Mouse (Mus musculus) spleen, adult 2 months (tissue): ENCODE results near the gene Ptpro. TPM values are rescaled to one million over a fixed set of nuclear protein-coding genes. Genes with fewer than 3 reads are reported as not detected.

Source experiments
- DNase-seq, 2 experiments: peaks; one replicate each; pipeline versions ENCODE4 v3.0.0 to v3.0.0-alpha.2; 2012 to 2021; ENCODE audit warnings: low spot score in 2 of 2, low read depth in 1 of 2
- H3K27ac ChIP-seq: fragments of 200-500 bp; 2 replicates; pipeline ENCODE4 v1.5.1; 2012; ENCODE audit warnings: low read length, inconsistent platforms; ENCODE audit not compliant: insufficient read depth
- H3K27me3 ChIP-seq: fragments of 200-500 bp; 2 replicates; pipeline ENCODE4 v1.6.1; 2012; ENCODE audit warnings: mild to moderate bottlenecking, moderate library complexity, low read length, inconsistent platforms; ENCODE audit not compliant: control insufficient read depth, insufficient read depth
- H3K36me3 ChIP-seq: fragments of 200-500 bp; 2 replicates; pipeline ENCODE4 v1.6.1; 2012; ENCODE audit warnings: mild to moderate bottlenecking, low read length, inconsistent platforms; ENCODE audit not compliant: control insufficient read depth, insufficient read depth
- H3K4me1 ChIP-seq: fragments of 200-500 bp; 2 replicates; pipeline ENCODE4 v1.6.1; 2011; ENCODE audit warnings: inconsistent platforms; ENCODE audit not compliant: control insufficient read depth, insufficient read depth, insufficient read length
- H3K4me3 ChIP-seq: fragments of 200-500 bp; 2 replicates; pipeline ENCODE4 v1.5.1; 2011; ENCODE audit warnings: mild to moderate bottlenecking, inconsistent platforms; ENCODE audit not compliant: insufficient read depth, insufficient read length; ENCODE audit errors: extremely low read depth
- CTCF ChIP-seq: fragments of 200-500 bp; IDR thresholded peaks from 2 replicates; pipeline ENCODE4 v1.5.1; 2011; ENCODE audit warnings: mild to moderate bottlenecking, inconsistent platforms; ENCODE audit not compliant: insufficient read depth, insufficient read length, insufficient replicate concordance; ENCODE audit errors: extremely low read depth
- POLR2A ChIP-seq: fragments of 200-500 bp; IDR thresholded peaks from 2 replicates; pipeline ENCODE4 v1.6.1; 2011; ENCODE audit warnings: low read depth, low read length, inconsistent platforms
- WGBS: fragments of 180-500 bp; shearing (Covaris S2); methylation state at CpG from one replicate; pipeline ENCODE4 v1.1.7; 2018; 5-methylcytosine and 5-hydroxymethylcytosine counted together
- polyA plus RNA-seq: library from polyadenylated mRNA; depleted of rRNA; stranded (reverse); fragments of >200 nt; gene quantifications from 2 replicates; pipeline ENCODE4 v1.2.3, GENCODE M21; 2012

The Ptpro gene
- polyA plus RNA-seq, 1 experiment = 3.1 TPM

GRCm38 (mm10) chr6:137292421-137292820 lies 40.3 kb downstream of the Ptpro start:
- Histone ChIP-seq H3K4me1 (no peaks in the 10 kb centered on the region), H3K27ac (no peak overlapping the region), H3K36me3 (no peaks in the 10 kb centered on the region), H3K4me3 (no peak overlapping the region), H3K27me3 (no peaks in the 10 kb centered on the region)
- no peak for TF ChIP-seq POLR2A
- TF ChIP-seq CTCF = no peak
- DNase-seq = no peak
- WGBS = 60% methylated on average over 2 of the region's 2 CpGs

- no peak for TF ChIP-seq CTCF
- no peak for TF ChIP-seq POLR2A
- Histone ChIP-seq H3K27me3 (no peaks in the 10 kb centered on the region), H3K27ac (no peak overlapping the region), H3K4me1 (no peaks in the 10 kb centered on the region), H3K36me3 (no peaks in the 10 kb centered on the region), H3K4me3 (no peak overlapping the region)
- no peak for DNase-seq
- WGBS = 89% methylated on average over 20 of the region's 20 CpGs
These were observed 43.1 kb downstream of the Ptpro start for GRCm38 (mm10) chr6:137294973-137295820.

- TF ChIP-seq POLR2A (no peak), CTCF (no peak)
These were observed 50.4 kb downstream of the Ptpro start for GRCm38 (mm10) chr6:137302561-137302960.

GRCm38 (mm10) chr6:137303824-137304223 lies 51.7 kb downstream of the Ptpro start:
- TF ChIP-seq CTCF (no peak), POLR2A (no peak)
- no peak for DNase-seq
- 95% methylated on average over 2 of the region's 2 CpGs for WGBS

More at GRCm38 (mm10) chr6:137302561-137302960, 50.4 kb downstream of the Ptpro start:
- DNase-seq = no peak
- Histone ChIP-seq H3K4me1 (no peaks in the 10 kb centered on the region), H3K4me3 (no peak overlapping the region), H3K36me3 (no peaks in the 10 kb centered on the region), H3K27me3 (no peaks in the 10 kb centered on the region), H3K27ac (no peak overlapping the region)
- WGBS = 58% methylated on average over 4 of the region's 4 CpGs

GRCm38 (mm10) chr6:137315265-137315664 lies 63.1 kb downstream of the Ptpro start:
- no peak for TF ChIP-seq POLR2A
- TF ChIP-seq CTCF = no peak
- H3K4me3 ChIP-seq = no peak overlapping the region
- no peaks in the 10 kb centered on the region for H3K27me3 ChIP-seq
- 42% methylated on average over 4 of the region's 4 CpGs for WGBS
- H3K27ac ChIP-seq = no peak overlapping the region
- no peaks in the 10 kb centered on the region for H3K4me1 ChIP-seq
- H3K36me3 ChIP-seq = no peaks in the 10 kb centered on the region
- DNase-seq = no peak

More at GRCm38 (mm10) chr6:137303824-137304223, 51.7 kb downstream of the Ptpro start:
- Histone ChIP-seq H3K4me1 (no peaks in the 10 kb centered on the region), H3K36me3 (no peaks in the 10 kb centered on the region), H3K27ac (no peak overlapping the region), H3K4me3 (no peak overlapping the region), H3K27me3 (no peaks in the 10 kb centered on the region)

- H3K27ac ChIP-seq = no peak overlapping the region
- DNase-seq = no peak
- 9% methylated on average over 6 of the region's 6 CpGs for WGBS
- H3K27me3 ChIP-seq = no peaks in the 10 kb centered on the region
- no peak overlapping the region for H3K4me3 ChIP-seq
- no peaks in the 10 kb centered on the region for H3K4me1 ChIP-seq
- H3K36me3 ChIP-seq = no peaks in the 10 kb centered on the region
- TF ChIP-seq CTCF (no peak), POLR2A (no peak)
These were observed 64.2 kb downstream of the Ptpro start for GRCm38 (mm10) chr6:137316358-137316757.

GRCm38 (mm10) chr6:137317509-137317908 lies 65.4 kb downstream of the Ptpro start:
- TF ChIP-seq POLR2A (no peak), CTCF (no peak)
- no peaks in the 10 kb centered on the region for H3K27me3 ChIP-seq
- no peak for DNase-seq
- H3K4me3 ChIP-seq = no peak overlapping the region
- 80% methylated on average over 6 of the region's 6 CpGs for WGBS
- no peak overlapping the region for H3K27ac ChIP-seq
- H3K4me1 ChIP-seq = no peaks in the 10 kb centered on the region
- no peaks in the 10 kb centered on the region for H3K36me3 ChIP-seq
